Mouse (Mus musculus): ENCODE measurements around the gene Erbb2.

Gene Erbb2

GRCm38 (mm10) chr11:98457367-98458120, 45.3 kb downstream of the Erbb2 start:
- in situ Hi-C loops (cut with MboI; ENCODE audit: low sequenced_read_pairs) = no loop called here

GRCm38 (mm10) chr11:98458121-98458990, 46.1 kb downstream of the Erbb2 start:
- in situ Hi-C loops (cut with MboI; ENCODE audit: low sequenced_read_pairs) = no loop called here

GRCm38 (mm10) chr11:98459071-98459741, 46.9 kb downstream of the Erbb2 start:
- in situ Hi-C loops (cut with MboI; ENCODE audit: low sequenced_read_pairs) = no loop called here

- in situ Hi-C loops (cut with MboI; ENCODE audit: low sequenced_read_pairs) = no loop called here
Observed at GRCm38 (mm10) chr11:98459860-98460259, 47.6 kb downstream of the Erbb2 start.

GRCm38 (mm10) chr11:98461109-98461720, 48.9 kb downstream of the Erbb2 start:
- in situ Hi-C loops (cut with MboI; ENCODE audit: low sequenced_read_pairs) = no loop called here

- in situ Hi-C loops (cut with MboI; ENCODE audit: low sequenced_read_pairs) = no loop called here
Observed at GRCm38 (mm10) chr11:98462255-98462654, 50.0 kb downstream of the Erbb2 start.

GRCm38 (mm10) chr11:98463911-98464310, 51.6 kb downstream of the Erbb2 start:
- in situ Hi-C loops (cut with MboI; ENCODE audit: low sequenced_read_pairs) = no loop called here

- in situ Hi-C loops (cut with MboI; ENCODE audit: low sequenced_read_pairs) = no loop called here
Observed at GRCm38 (mm10) chr11:98464516-98464915, 52.2 kb downstream of the Erbb2 start.

GRCm38 (mm10) chr11:98469761-98470714, 57.8 kb downstream of the Erbb2 start:
- in situ Hi-C loops (cut with MboI; ENCODE audit: low sequenced_read_pairs) = no loop called here

- in situ Hi-C loops (cut with MboI; ENCODE audit: low sequenced_read_pairs) = no loop called here
Observed at GRCm38 (mm10) chr11:98470795-98471194, 58.5 kb downstream of the Erbb2 start.

GRCm38 (mm10) chr11:98472696-98473095, 60.4 kb downstream of the Erbb2 start:
- in situ Hi-C loops (cut with MboI; ENCODE audit: low sequenced_read_pairs) = no loop called here

- in situ Hi-C loops (cut with MboI; ENCODE audit: low sequenced_read_pairs) = no loop called here
Observed at GRCm38 (mm10) chr11:98473916-98474479, 61.7 kb downstream of the Erbb2 start.

GRCm38 (mm10) chr11:98474967-98475366, 62.7 kb downstream of the Erbb2 start:
- in situ Hi-C loops (cut with MboI; ENCODE audit: low sequenced_read_pairs) = no loop called here

- in situ Hi-C loops (cut with MboI; ENCODE audit: low sequenced_read_pairs) = no loop called here
Observed at GRCm38 (mm10) chr11:98475630-98476433, 63.6 kb downstream of the Erbb2 start.

- in situ Hi-C loops (cut with MboI; ENCODE audit: low sequenced_read_pairs) = no loop called here
Observed at GRCm38 (mm10) chr11:98476434-98476807, 64.2 kb downstream of the Erbb2 start.

- in situ Hi-C loops (cut with MboI; ENCODE audit: low sequenced_read_pairs) = no loop called here
Observed at GRCm38 (mm10) chr11:98477011-98477701, 64.9 kb downstream of the Erbb2 start.

- in situ Hi-C loops (cut with MboI; ENCODE audit: low sequenced_read_pairs) = no loop called here
Observed at GRCm38 (mm10) chr11:98479026-98479939, 67.0 kb downstream of the Erbb2 start.

Data from CH12F3 (cell line).